Mouse (Mus musculus) urinary bladder, adult 2 months (tissue): Measurements from ENCODE around the gene Ilvbl. TPM values are rescaled to one million over a fixed set of nuclear protein-coding genes. Genes with fewer than 3 reads are reported as not detected.
"Not testable (repeated sequence)": the region's sequence is repeated elsewhere in the genome, so short reads cannot be mapped to it uniquely, and the experiment has no call there.

Experiments used
- DNase-seq: peaks from one replicate; pipeline ENCODE4 v3.0.0; 2022; ENCODE audit warnings: low spot score
- polyA plus RNA-seq: library from polyadenylated mRNA; depleted of rRNA; stranded (reverse); fragments of >200 nt; gene quantifications from 2 replicates; pipeline ENCODE4 v1.2.3, GENCODE M21; 2012; rRNA removed

Gene Ilvbl
- 32.3 and 38.6 TPM in 2 replicates for polyA plus RNA-seq

GRCm38 (mm10) chr10:78574250-78575104, at the start of gene Ilvbl:
Gene Ilvbl (plus strand): TSS chr10:78574346.
- peak; percentile 82 for DNase-seq

- not testable (repeated sequence) for DNase-seq
Observed at GRCm38 (mm10) chr10:78525071-78525470, 49.1 kb upstream of the Ilvbl start.

- DNase-seq = no peak
Observed at GRCm38 (mm10) chr10:78525511-78525910, 48.6 kb upstream of the Ilvbl start.

DNA sequence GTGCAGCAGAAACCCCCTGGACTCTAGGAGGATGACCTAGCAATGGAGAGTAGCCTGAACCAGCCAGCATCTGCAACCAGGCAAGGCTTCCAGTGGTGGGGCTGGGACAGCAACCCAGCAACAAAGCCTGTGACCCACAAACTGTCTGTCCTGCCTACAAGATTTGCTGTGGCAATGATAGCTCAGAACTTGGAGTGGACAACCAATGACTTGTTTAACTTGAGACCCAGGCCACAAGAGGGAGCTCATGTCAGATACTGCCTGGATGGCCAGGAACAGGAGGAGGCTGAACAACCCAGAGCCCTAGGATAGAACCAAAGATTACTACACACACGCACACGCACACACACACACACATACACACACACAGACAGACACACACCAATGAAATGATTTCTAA, 33.2 kb upstream of the Ilvbl start:
- DNase-seq = no peak

- no peak for DNase-seq
Observed at GRCm38 (mm10) chr10:78565070-78565469, 9.1 kb upstream of the Ilvbl start.

DNA sequence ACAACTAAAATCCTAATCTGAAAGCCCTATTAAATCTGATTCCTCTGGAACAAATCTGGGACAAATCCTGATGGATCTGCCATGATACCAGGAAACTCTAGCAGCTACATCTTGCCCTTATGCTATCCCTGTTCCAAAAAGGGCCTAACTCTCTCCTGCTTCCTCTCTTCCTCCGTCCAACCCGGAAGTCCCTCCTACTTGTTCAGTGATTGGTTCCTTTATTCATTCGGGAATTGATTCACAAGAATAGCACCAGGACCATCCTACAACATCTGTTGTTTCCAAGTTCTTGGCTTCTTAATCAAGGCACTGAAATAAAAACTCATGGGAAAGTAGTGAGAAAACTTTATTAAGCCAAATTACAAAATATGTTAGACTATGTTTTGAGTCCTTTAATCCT, 5.0 kb upstream of the Ilvbl start:
- no peak for DNase-seq

DNA sequence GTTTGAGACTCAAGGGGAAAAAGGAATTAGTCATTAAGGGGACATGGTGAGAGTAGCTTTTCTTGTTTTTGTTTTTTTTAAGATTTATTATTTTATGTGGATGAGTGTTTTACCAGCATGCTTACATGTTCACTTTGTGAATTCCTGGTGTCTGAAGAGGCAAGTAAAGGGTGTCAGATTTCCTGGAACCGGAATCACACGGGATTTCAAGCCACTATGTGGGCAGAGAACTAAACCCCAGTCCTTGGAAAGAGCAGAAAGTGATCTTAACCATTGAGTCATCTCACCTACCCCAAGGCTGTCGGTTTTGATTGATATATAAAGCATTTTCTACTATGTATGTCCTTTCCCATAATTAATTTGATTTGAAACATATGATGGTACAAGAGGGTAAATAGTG, 4.5 kb upstream of the Ilvbl start:
- DNase-seq = no peak

DNA sequence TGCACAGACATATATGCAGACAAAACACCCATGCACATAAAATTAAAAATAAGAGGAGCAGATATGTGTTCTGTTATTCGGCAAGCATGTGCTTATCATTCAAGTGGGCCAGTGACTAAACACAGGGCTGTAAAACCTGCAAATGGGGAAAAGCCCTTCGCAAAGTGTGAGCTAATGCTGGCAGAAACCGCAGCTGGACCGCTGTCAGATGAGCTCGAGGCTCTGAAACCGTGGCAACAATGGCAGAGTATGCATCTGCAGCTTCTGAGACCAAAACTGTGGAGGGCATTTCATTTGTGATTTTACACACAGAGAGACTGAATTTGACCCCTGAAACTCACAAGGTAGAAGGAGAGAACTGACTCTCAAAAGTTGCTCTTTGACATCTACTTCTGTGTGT, 3.7 kb upstream of the Ilvbl start:
- no peak for DNase-seq

- DNase-seq = no peak
Observed at GRCm38 (mm10) chr10:78570897-78571296, 3.2 kb upstream of the Ilvbl start.

GRCm38 (mm10) chr10:78573226-78573625, 920 bp upstream of the Ilvbl start:
- no peak for DNase-seq

DNA sequence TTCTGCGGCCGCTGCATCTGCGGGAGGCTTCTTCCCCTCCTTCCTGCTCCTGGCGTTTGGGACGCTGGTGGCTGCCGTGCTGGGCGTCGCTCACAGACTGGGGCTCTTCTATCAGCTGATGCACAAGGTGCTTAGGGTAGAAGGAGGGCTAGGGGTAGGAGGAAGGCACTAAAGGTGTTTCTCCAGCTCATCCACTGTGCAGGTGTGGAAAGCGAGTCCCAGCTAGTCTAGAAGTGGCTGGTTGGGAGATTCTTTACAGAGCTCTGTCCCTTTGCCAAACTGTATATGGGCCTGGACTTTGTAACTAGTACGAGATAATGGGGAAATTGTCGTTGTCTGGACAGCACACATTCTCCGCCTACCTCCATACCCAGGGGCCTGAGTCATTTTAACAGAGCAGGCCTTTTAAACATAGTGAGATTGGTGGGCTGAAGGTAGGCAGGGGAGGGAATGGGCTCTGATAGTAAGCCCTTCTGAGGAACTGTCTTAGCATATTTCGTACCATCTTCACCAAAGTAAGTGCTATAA, 1.0 kb downstream of the Ilvbl start:
- DNase-seq = no peak

- DNase-seq = no peak
Observed at GRCm38 (mm10) chr10:78575690-78576089, 1.5 kb downstream of the Ilvbl start.

DNA sequence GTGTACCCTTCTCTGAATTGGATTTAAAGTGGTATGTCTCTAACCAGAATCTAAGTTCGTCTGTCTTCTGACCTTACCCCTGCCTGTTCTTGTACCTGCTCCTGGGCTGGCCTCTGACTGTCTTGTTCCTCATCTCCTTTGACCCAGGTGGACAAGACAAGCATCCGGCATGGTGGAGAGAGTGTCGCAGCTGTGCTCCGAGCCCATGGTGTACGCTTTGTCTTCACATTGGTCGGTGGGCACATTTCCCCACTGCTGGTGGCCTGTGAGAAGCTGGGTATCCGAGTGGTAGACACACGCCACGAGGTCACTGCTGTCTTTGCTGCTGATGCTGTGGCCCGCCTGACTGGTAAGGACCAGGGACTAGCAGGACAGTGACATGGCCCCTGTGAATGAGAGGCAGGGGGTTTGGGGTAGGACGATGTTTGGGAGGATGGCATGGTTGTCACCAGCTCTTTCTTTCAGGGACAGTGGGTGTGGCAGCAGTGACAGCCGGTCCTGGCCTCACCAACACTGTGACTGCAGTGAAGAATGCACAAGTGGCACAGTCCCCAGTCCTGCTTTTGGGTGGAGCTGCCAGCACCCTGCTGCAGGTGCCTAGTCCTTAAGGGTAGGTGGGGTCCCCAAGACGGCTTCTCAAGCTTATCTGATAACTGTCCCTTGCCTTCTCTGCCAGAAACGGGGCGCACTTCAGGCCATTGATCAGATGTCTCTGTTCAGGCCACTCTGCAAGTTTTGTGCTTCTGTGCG, 2.5 kb downstream of the Ilvbl start:
- no peak for DNase-seq

GRCm38 (mm10) chr10:78578204-78578603, 4.1 kb downstream of the Ilvbl start:
- DNase-seq = no peak

DNA sequence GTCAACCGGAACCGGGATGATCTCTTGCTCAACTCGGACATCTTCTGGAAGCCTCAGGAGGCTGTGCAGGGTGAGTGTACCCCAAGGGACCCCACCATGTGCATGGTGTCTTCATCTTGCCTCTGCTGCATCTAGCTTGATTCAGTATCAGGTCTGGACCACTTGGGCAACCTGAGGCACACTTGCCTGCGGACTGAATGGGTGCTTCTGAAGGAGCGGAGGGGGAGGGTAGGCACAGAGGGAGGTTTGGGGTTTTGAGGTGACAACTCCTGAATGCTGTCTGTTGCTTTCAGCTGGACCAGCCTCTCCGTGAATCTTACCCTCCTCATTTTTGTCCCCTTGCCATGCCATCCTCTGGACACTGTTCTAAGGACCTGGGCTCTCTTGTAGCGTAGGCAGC, 7.0 kb downstream of the Ilvbl start:
- no peak for DNase-seq

DNA sequence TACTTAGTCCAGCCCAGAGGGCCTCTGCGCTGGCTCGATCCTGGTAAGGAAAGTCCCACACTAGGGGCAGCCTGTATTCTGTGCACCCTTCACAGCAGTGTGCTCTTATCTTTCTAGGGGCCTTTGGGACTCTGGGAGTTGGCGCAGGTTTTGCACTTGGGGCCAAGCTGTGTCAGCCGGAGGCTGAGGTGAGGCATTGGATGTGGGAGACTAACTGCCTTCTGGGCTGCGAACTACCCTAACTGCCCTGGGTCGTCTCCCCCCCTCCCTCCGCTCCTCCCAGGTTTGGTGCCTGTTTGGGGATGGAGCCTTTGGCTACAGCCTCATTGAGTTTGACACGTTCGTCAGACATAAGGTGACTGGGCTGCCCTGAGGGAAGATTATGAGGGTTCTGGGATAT, 9.2 kb downstream of the Ilvbl start:
- DNase-seq = no peak

DNA sequence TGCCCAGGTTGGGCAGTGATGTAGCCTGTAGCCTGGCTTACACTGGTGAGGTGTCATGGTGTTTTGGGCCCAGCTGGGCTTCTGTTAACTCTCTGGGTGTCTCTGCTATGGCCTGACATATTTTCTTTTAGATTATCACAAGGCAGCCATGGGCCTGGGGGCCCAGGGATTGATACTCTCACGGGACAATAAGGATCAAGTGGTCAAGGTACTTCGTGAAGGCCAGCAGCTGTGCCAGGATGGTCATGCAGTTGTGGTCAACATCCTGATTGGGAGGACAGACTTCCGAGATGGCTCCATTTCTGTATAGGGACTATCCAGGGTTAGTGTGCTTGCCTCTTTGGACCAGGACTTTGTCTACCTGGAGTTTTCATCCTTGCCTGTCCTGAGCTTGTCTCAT, 9.8 kb downstream of the Ilvbl start:
- no peak for DNase-seq

DNA sequence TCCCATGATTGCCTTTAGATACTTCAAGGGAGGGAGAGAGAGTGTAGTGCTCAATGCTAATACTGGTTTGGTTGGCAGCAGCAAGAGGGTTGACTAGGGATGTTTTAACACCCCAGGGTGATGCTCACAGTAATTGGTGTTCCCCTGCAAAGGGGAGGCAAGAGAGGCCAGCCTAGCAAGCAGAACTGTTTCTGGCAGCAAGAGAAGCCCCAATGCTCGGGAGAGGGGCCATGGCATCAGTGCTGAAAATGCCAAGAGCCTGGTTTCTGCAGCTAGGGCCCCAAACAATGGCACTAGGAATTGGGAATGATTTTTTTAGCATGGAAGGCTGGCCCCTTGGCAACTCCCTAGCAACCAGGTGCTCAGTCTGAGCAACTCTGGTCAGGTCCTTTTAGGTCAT, 10.8 kb downstream of the Ilvbl start:
- no peak for DNase-seq

GRCm38 (mm10) chr10:78585606-78586005, 11.5 kb downstream of the Ilvbl start:
- no peak for DNase-seq

GRCm38 (mm10) chr10:78586026-78586425, 11.9 kb downstream of the Ilvbl start:
- DNase-seq = no peak

DNA sequence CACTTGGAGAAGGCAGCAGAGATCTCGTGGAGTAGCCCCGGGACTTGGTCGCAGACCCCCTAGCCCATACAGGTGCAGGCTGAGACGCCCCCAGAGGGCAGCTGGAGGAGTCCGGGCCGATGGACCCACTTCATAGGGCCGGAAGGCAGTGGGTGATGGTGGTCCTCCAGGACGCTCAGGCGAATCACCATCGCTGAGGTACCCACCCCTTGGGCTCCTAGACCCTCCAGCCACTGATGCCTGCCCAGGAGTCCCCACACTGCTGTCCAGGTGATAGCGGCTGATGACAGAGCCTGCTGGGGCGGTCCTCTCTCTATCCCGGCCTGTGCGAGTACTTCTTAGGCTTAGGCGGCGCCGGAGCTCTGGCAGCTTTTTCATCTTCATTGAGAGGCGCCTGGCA, 15.1 kb downstream of the Ilvbl start:
- DNase-seq = no peak

DNA sequence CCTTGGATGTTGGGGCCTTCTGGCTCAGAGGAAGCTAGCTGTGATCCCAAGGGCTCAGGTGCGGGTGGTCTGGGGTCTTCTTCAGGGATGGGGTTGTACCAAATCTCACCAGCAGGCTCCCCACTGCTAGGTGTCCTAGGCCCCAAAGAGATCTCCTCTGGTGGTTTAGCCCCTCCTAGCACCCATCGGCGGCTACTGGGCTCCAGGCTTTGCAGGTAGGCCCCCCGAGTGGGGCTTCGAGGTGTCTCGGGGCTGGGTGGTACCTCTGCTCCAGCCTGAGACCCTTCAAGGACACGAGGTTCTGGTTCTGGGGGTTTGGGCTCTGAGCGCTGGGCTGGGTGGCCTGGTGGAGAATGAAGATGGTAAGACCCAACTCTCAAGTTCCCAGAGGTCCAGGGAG, 15.8 kb downstream of the Ilvbl start:
- DNase-seq = no peak

- no peak for DNase-seq
Observed at GRCm38 (mm10) chr10:78590744-78591143, 16.6 kb downstream of the Ilvbl start.
